Comparison of ENCODE assay signal across 20 mouse cellular contexts in genomic region chr7:67168288-67168687, GRCm38 (mm10).
"Had no signal": no experiment of that assay in that cellular context is flagged by ENCODE, and none has a peak within 500 bp of the region (broad histone marks: within the 10 kb centered on the region; RNA-seq: fewer than 3 reads in every experiment).

No protein-coding gene starts in this region.

- H3K27me3 ChIP-seq: limb, embryonic 15.5 days; liver, embryonic 13.5 days; midbrain, embryonic 12.5 days; midbrain, embryonic 15.5 days; neural tube, embryonic 12.5 days; neural tube, embryonic 15.5 days; stomach, embryonic 15.5 days had no signal

- ATAC-seq: midbrain, embryonic 15.5 days had no signal

- H3K4me2 ChIP-seq: limb, embryonic 15.5 days; liver, embryonic 13.5 days; midbrain, embryonic 12.5 days; midbrain, embryonic 15.5 days; neural tube, embryonic 12.5 days; neural tube, embryonic 15.5 days; stomach, embryonic 15.5 days had no signal

- H3K4me1 ChIP-seq: liver, embryonic 13.5 days; midbrain, embryonic 12.5 days; neural tube, embryonic 12.5 days; stomach, embryonic 15.5 days had no signal

- H3K9ac ChIP-seq: limb, embryonic 15.5 days; liver, embryonic 13.5 days; midbrain, embryonic 12.5 days; midbrain, embryonic 15.5 days; neural tube, embryonic 12.5 days; neural tube, embryonic 15.5 days; stomach, embryonic 15.5 days had no signal

- H3K36me3 ChIP-seq: limb, embryonic 15.5 days; liver, embryonic 13.5 days; midbrain, embryonic 12.5 days; midbrain, embryonic 15.5 days; neural tube, embryonic 12.5 days; neural tube, embryonic 15.5 days; stomach, embryonic 15.5 days had no signal

- DNase-seq: kidney, adult 18-20 months; kidney, adult 9 months; kidney, postnatal 25 days; layer of hippocampus, adult 9-11 months; liver, embryonic 13.5 days; lung, adult 2 months; lung, postnatal 14 days; right cerebral cortex, adult 18-20 months; right cerebral cortex, postnatal 14 days; right cerebral cortex, postnatal 4 days; spleen, adult 18-20 months; thymus, postnatal 25 days had no signal

- H3K4me3 ChIP-seq: limb, embryonic 15.5 days; liver, embryonic 13.5 days; midbrain, embryonic 12.5 days; midbrain, embryonic 15.5 days; neural tube, embryonic 12.5 days; neural tube, embryonic 15.5 days; stomach, embryonic 15.5 days had no signal

- H3K9me3 ChIP-seq: limb, embryonic 15.5 days; liver, embryonic 13.5 days; midbrain, embryonic 12.5 days; midbrain, embryonic 15.5 days; neural tube, embryonic 12.5 days; neural tube, embryonic 15.5 days; stomach, embryonic 15.5 days had no signal

- H3K27ac ChIP-seq: kidney, postnatal 0 days; limb, embryonic 15.5 days; liver, embryonic 13.5 days; macrophage; midbrain, embryonic 12.5 days; midbrain, embryonic 15.5 days; neural tube, embryonic 12.5 days; neural tube, embryonic 15.5 days; stomach, embryonic 15.5 days had no signal
